Mouse (Mus musculus) kidney, adult 8-10 months (tissue): ENCODE data around the gene Pim1.
A peak's percentile ranks its signal among the peaks of the same experiment; 100 is the strongest.
"Not testable (repeated sequence)": the region's sequence is repeated elsewhere in the genome, so short reads cannot be mapped to it uniquely, and the experiment has no call there.

Experiments
- DNase-seq, 2 experiments: peaks; one replicate each; pipeline ENCODE4 v3.0.0; 2022

Pim1 gene

GRCm38 (mm10) chr17:29490713-29491581 is at the start of gene Pim1:
Pim1 (plus strand) TSS chr17:29490753.
- peak in 1 of 2 experiments; percentile 45 for DNase-seq

DNA sequence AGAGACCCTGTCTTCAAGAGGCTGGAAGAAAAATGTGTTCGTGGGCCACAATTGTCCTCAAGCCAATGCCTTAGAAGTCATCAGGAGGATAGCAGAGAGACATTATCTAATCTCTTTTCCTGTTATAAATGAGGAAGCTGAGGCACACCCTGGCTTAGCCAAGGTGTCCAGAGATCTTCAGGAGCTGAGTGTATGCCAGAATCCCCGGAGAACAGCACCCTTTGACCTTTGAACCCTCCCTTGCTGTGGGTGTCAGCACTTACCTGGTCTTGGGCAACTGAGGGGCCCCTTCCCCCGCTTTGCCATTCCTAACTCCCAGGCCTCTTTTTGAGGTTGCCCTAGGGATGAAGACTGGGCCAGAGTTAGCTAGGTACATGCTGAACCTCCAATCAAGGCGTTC is 49.0 kb upstream of the Pim1 start:
- peak in 1 of 2 experiments; percentile 26 for DNase-seq

GRCm38 (mm10) chr17:29442131-29442557 is 48.4 kb upstream of the Pim1 start:
- DNase-seq: peak in 1 of 2 experiments; percentile 30

- DNase-seq: no peak
These were observed 46.8 kb upstream of the Pim1 start for GRCm38 (mm10) chr17:29443724-29444123.

DNA sequence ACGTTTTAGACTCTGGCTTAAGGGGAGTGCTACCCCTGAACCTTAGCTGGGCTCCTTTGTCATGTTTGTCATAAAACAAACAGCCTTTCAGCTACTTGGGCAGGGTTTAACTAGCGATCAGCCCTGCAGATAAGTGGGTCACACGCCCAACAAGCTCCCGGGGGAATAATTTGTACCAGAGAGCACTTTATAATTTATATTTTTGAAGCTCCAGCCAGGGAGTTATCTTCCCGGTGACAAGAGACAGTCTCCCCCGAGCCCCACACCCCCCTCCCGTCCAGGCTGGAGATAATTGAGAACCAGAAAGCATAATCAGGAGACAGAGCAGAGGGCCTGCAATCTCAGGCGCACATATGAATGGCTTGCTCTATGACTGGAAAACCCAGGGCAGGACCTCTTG is 45.5 kb upstream of the Pim1 start:
- DNase-seq: no peak

- no peak for DNase-seq
These were observed 43.2 kb upstream of the Pim1 start for GRCm38 (mm10) chr17:29447323-29447722.

- no peak for DNase-seq
These were observed 42.5 kb upstream of the Pim1 start for GRCm38 (mm10) chr17:29448055-29448454.

- DNase-seq: no peak
These were observed 42.0 kb upstream of the Pim1 start for GRCm38 (mm10) chr17:29448561-29448960.

GRCm38 (mm10) chr17:29450899-29451840 is 39.4 kb upstream of the Pim1 start:
- peak; percentile 78 to 85 for DNase-seq

- DNase-seq: no peak
These were observed 38.7 kb upstream of the Pim1 start for GRCm38 (mm10) chr17:29451841-29452210.

- DNase-seq: not testable (repeated sequence)
These were observed 36.4 kb upstream of the Pim1 start for GRCm38 (mm10) chr17:29454119-29454518.

DNA sequence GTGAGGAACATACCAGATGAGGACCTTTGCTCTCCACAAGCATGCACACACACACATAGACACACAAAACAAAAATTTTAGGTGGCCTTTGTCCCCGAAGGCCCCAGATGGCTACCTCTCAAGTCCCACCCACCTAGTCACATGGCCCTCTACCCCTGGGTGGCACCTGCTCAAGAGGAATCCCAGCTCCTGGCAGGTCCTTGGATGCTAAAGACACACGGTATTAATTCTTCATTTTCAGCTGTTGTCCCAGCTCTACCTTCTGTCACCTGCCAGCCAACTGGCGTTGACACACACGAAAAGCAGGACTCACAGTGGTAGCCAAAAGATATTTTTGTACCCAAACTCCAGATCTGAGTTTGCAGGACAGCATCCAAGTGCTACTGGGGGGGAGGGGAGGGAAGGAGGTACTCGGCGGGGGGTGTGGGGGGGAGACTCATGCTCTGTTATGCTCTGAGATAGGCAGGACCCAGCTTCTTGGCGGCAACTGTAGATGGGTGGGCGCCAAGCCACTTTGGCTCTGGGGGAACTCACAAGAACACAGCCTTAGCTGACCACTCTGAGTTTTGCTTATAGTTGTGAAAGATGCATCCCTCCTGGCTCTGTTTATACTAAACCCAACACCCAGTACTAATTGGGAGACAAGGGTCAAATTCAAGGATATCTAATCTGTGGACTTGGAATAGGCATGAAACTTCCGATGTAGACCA is 35.0 kb upstream of the Pim1 start:
- peak in 1 of 2 experiments; percentile 52 for DNase-seq

GRCm38 (mm10) chr17:29456476-29456875 is 34.1 kb upstream of the Pim1 start:
- DNase-seq: no peak

DNA sequence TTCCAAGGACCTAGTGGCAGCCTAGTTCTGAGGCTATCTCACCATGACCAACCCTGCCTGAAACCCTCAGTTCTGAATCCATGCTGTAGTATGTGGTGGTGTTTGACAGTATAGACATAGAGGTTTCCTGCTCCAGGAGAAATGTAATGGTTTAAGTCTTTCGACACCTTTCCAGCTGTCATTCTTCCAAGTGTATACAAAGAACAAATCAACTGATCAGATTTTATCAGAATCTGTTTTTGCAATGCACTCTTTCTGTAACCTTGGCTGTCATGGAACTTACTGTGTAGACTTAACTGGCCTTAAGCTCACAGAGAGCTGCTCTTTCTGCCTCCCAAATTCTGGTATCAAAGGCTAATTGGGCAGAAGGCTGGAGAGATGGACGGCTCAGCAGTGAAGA is 33.6 kb upstream of the Pim1 start:
- no peak for DNase-seq

DNA sequence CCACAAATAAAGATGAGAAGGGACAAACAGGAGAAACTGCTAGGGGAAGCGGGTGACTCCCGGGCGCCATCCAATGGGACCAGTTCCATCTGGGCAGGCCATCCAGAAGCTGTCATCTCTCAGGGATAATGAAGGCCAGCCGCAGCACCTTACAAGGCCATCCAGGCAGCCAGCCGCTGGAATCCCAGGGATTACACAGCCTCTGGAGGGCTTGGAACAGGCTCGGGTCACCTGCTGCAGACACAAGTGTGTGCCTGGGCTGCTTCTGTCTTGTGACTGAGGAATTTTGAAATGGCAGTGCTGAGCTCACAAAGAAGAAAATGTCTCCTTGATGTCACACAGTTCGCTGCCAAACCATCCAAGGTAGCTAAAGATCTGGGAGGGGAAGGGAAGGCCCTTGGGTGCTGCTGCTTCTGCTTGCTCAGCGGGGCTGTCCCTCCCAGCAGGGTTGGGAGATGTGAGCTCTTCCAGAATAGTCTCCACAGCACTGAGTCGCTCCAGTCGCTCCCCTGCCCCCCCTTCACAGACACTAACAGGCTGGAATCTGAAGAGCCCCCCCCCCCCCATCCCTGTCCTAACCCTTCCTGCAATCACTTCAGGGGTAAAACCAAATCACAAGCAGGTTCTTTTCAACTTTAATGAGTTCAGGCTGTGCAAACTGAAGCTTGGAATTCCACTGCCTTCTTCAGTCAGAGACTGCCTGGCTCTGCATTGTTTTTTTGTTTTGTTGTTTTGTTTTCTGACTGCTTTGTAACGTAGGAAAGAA is 32.6 kb upstream of the Pim1 start:
- DNase-seq: no peak

- peak; percentile 59 to 72 for DNase-seq
These were observed 31.0 kb upstream of the Pim1 start for GRCm38 (mm10) chr17:29459321-29460118.

DNA sequence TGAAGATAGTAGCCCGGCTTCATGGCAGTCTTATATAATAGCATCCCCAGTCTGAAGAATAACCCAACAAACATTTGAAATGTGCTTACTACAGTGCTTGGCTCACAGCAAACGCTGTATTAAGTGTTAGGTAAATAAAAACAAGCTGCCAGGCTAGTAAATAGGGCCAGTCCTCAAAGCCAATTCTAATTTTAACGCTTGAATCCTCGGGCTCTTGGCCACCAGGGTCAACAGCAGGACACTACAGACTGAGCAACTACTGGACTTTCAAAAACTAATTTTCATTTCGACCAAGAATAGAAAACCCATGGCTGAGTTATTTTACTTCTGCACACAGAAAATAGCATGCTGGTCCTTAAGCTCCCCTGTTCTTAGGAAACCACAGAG is 30.4 kb upstream of the Pim1 start:
- DNase-seq: no peak

DNA sequence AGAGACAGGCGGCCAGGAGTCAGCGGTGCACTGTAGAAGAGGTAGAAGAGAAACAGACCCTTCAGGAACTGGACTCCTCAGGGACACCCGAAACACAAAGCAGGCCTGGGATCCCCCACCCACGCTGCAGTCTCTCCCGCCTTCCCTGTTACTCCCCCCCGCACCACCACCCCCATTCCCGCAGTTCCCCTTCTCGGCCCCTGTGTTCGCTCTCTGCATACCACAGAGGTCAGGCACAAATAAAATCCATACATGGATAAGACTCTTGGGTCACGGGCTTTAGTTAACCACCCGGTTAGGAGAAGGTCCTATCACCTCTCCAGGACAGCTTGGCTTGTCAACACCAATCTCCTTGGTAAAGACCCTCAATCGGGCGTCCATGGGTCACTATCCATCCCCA is 26.9 kb upstream of the Pim1 start:
- no peak for DNase-seq

GRCm38 (mm10) chr17:29464068-29464467 is 26.5 kb upstream of the Pim1 start:
- no peak for DNase-seq

DNA sequence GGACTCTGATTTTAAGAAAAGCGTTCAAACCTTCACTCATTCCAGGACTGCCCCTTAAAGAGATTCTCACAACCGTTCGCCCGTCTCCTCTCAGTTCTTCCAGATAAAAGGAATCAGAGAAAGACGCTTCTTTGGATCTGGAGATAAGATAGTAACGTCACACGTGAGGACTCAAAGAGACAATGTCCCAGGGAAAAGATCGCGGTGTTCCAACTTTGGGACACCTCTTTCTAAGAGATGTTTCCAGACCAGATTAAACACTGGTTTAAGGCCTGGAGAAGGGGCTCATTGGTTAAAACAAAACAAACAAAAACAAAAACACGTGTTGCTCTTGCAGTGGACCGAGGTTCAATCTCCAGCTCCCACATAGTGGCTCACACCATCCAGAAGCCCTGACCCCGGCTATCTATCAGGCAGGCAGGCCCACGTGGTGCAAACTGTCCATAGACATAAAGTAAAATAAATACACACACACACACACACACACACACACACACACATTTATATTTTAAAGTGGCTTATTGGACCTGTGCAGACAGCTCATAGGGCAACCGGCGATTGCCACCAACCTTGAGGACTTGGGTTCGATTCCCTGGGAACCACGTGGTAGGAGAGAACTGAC is 25.9 kb upstream of the Pim1 start:
- DNase-seq: no peak
